Mouse (Mus musculus) bone marrow macrophage, adult 2 months (primary cell): Measurements from ENCODE around the gene Cdh4.

Source experiments
- CTCF ChIP-seq: IDR thresholded peaks from 2 replicates; pipeline ENCODE4 v1.5.1; 2012; ENCODE audit warnings: low read depth, mild to moderate bottlenecking, low read length, moderate library complexity
- POLR2A ChIP-seq: IDR thresholded peaks from 2 replicates; pipeline ENCODE4 v1.6.1; 2012; ENCODE audit warnings: mild to moderate bottlenecking, low read depth, low read length, borderline replicate concordance

DNA sequence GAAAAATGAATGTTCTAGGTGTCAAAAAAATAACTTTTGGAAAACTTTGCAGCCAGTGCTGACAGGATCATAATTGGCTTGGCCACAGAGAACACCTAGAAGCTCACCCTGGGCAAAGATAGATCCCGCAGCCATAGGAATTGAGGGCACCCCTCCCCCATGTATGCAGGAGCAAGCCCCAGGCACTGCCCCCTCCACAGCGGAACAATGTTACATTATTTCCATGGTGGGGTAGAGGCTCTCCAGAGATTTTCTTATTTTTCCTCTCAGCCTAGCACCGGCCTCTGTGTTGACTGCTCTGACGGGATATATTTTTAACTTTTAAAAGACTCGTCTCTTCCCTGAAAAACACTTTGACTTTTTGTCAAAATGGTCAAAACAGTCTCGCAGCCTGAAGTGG is 131.6 kb downstream of the Cdh4 start:
- TF ChIP-seq CTCF = no peak
- no peak for TF ChIP-seq POLR2A
